Mouse (Mus musculus) Muller cell, postnatal 12 days (primary cell): ENCODE measurements around the gene Pdzd2.

Experiments used
- DNase-seq: peaks from one replicate; pipeline ENCODE4 v3.0.0-alpha.2; 2015; ENCODE audit errors: inconsistent ontology term

The Pdzd2 gene

GRCm38 (mm10) chr15:12432320-12432719 is 307.4 kb downstream of the Pdzd2 start:
- peak; percentile 77 for DNase-seq

GRCm38 (mm10) chr15:12431684-12432083 is 308.0 kb downstream of the Pdzd2 start:
- peak; percentile 83 for DNase-seq

GRCm38 (mm10) chr15:12431188-12431587 is 308.5 kb downstream of the Pdzd2 start:
- no peak for DNase-seq

- no peak for DNase-seq
Measured at GRCm38 (mm10) chr15:12430670-12431069, 309.1 kb downstream of the Pdzd2 start.

DNA sequence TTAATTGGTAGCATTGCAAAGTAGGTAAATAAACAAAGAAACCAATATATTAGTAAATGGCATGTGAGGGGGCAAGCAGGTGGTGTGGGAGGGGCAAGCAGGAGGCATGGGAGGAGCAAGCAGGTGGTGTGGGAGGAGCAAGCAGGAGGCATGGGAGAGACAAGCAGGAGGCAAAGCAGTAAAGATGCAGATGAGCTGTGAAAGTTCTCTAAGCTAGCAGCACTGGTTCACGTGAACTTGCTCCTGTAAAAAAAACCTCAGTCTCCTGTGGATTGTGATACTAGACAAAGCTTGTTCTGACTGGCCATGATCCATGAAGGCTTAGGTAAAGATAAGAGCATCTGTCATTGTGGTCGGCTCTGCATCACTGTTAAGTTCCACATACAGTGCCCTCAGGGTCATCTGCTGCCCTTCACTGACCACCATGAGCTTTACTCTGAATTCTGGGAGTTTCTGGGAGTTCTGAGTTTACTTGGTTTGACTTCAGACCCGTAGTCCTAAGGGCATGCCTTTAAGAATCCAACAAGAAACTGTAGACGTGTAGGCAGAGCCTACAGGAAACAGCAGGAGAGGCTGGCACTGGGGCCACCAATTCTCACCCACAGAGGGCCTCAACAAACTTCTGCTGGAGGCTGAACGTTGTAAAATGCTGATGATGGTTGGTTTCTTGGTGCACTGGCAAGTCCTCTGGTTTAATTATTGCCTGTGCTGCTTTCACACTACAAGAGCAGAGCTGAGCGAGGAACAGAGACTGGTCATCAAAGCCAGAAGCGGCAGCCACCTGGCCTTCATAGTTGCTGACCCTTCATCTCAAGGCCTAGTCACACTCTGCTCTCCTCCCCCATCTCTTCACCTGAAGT is 309.9 kb downstream of the Pdzd2 start:
- DNase-seq, result no peak

DNA sequence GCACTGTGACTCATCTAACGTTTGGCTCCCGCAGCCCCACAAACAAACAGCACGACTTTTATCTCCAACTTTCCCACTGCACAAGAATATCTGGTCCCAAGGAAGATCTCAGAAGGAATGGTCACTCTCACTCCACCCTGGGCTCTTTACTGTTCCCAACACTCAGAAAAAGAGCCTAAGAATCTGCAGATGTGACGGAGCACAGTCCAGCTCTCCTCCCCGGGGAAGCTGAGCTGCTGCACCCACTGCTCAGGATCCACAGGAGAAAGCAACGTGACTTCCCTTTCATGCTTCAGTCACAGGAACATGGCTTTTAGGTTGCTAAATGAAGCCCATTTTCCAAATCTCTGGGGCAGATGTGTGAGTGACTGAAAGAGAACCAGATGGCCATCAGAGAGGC is 311.9 kb downstream of the Pdzd2 start:
- DNase-seq, result no peak

GRCm38 (mm10) chr15:12426342-12426741 is 313.4 kb downstream of the Pdzd2 start:
- DNase-seq, result no peak

GRCm38 (mm10) chr15:12425049-12425627 is 314.6 kb downstream of the Pdzd2 start:
- no peak for DNase-seq

- no peak for DNase-seq
Measured at GRCm38 (mm10) chr15:12424187-12424586, 315.5 kb downstream of the Pdzd2 start.

- DNase-seq, result no peak
Measured at GRCm38 (mm10) chr15:12420915-12421314, 318.8 kb downstream of the Pdzd2 start.

DNA sequence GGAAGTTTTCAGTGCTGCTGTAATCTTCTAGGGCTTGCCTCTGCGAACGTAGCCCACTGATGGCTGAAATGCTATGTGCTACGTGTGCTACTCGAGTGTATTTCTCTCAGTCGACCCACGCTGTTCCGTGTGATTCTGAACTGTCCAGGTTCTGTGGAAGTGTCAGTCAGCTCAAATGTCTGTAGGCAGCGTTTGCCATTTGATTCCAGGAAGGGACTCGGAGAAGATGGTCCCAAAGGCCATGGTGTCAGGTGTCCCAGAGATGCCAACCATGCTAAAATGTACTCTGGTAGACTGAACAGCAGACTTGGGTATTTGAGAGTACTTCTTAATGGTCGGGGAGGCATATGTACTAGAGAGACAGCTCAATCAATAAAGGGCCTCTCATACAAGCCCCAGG is 319.3 kb downstream of the Pdzd2 start:
- no peak for DNase-seq

GRCm38 (mm10) chr15:12419446-12419845 is 320.3 kb downstream of the Pdzd2 start:
- no peak for DNase-seq

GRCm38 (mm10) chr15:12415536-12416200 is 324.1 kb downstream of the Pdzd2 start:
- DNase-seq, result no peak

DNA sequence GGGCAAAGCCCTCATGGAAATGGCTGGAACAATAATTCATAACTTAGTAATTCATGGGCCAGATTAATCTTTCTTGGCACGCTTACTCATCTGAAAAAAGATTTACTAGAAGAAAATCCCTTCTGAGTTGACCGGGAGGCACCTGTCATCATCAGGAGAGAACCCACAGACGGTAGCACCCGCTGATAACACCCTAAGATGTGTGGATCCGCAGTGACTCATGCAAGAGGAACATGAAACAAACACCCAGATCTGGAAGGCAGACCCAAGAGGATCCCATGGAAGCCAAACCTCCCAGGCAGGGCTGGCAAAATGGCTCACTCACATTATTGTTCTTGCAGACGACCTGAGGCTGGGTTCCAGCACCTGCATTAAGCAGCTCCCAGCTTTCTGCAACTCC is 325.0 kb downstream of the Pdzd2 start:
- DNase-seq, result no peak

DNA sequence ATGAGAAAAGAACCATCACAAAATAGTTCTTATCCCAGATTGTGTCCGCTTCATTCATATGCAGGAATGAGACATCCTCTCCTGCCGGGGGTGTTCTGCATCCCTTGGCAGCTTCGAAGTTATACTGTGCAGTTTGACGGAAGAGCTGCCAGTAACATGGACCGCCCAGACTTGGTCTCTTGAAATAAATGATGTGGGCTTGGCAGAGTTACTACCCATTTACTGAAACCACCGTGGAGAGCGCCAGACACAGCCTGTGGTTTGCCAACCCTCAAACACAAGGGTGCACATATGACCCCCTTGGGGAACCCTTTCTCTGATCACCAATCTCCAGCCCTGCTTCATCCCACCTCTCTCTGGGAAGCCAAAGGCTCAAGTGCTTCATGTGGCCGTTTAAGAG is 331.5 kb downstream of the Pdzd2 start:
- peak; percentile 19 for DNase-seq

DNA sequence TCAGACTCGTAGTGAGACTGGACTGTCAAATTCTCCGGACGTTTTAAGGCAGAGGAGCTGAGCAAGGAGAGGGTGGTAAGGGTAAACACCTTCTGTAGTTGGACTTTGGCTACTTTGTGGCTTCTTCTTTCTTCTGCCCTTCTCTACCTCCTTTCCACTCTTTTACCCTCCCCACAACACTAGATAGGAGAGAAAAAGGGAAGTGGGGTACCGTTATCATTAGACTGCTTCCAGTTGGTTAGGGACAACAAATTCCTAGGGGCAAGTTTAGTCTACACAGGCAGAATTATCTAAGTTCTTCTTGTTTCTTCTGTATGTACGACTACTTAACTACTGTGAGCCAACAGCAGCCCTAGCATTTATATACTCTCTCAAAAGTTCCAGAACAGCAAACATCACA is 334.1 kb downstream of the Pdzd2 start:
- DNase-seq, result no peak

- no peak for DNase-seq
Measured at GRCm38 (mm10) chr15:12397032-12397431, 342.7 kb downstream of the Pdzd2 start.

DNA sequence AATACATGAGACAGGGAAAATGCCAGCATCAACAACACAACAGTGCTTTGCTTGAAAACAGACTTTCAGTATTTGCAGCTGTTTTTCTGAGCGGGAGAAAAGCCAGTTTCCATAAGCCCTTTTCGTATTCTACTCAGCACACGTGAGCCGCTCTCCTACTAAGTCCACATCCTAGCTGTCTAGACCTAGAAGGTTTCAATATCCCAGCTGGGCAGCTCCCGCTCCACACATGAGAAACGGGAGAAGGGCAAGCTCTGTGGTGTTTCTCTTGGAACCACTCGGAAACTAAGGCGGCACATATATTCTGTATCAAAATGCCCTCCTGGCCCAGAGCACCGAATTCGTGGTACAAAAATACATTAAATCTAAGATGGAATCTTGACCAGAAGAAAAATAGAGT is 345.0 kb downstream of the Pdzd2 start:
- DNase-seq, result no peak

DNA sequence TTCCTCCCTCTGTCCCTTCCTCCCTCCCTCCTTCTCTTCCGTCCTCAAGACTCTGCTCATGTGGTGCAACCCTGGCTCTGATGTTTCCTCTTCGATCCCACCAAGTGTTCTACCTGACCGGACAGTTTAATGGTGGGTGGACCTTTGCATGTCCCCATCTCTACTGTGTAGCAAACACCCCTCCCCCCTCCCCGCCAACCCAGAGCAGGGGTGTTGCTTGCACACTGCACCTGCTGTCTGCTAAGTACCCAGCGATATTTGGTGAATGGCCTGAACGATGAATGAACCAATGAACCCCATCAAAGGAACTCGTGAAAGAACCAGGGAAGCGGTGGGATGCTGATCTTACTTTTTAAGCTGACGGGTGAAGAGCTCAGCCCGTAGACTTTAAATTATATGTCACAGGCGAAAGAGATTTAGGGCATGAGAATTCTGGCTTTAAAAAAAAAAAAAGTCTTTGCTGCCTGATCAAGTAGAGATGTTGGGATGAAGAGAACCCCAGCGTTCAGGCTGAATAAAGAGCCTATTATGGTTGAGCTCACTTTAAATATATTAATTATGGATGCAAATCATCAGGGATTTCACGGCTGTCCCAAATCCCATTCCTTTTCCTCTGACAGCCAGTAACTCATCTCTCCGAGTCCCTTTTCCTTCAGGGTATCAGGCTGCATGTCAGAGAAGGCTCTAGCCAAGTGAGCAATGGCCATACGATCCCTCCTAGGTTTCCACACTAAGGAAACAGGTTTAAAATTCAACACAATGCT is 350.8 kb downstream of the Pdzd2 start:
- no peak for DNase-seq

DNA sequence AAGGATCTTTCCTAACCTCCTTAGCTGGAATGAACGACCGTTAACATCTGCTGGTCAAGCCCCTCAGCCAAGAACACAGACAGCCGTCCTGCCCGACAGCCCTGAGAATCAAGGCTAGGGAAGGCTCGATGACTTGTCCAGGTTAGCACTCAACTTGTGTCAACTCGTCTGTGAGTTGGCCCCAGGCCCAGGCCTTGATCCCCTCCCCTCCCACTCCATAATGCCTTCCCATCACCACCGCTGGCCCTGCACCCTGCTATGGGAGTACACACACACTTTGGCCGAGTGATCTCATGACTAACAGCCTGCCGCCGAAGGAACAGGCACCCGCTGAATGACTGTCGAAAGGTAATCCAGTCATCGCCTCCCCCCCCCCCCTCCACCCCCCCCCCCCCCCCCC is 355.0 kb downstream of the Pdzd2 start:
- no peak for DNase-seq

GRCm38 (mm10) chr15:12380548-12380947 is 359.2 kb downstream of the Pdzd2 start:
- no peak for DNase-seq

- no peak for DNase-seq
Measured at GRCm38 (mm10) chr15:12380057-12380456, 359.7 kb downstream of the Pdzd2 start.
